Mouse (Mus musculus) intestine, postnatal 0 days (tissue): Measurements from ENCODE around the gene Cebpa. TPM values are rescaled to one million over a fixed set of nuclear protein-coding genes. Genes with fewer than 3 reads are reported as not detected.

Experiments used
- ATAC-seq: fragments of 200-750 bp; cut with Nextera tagmentation; 2 replicates; pipeline ENCODE4 v1.8.0; 2017; ENCODE audit warnings: mild to moderate bottlenecking, moderate TSS enrichment, moderate library complexity
- H3K27ac ChIP-seq: fragments of 300-500 bp; sonication (generic); 2 replicates; pipeline ENCODE4 v1.5.1; 2014; ENCODE audit warnings: mild to moderate bottlenecking, low read depth, low read length, moderate library complexity
- H3K27me3 ChIP-seq: fragments of 300-500 bp; sonication (generic); replicated peaks from 2 replicates; pipeline ENCODE4 v1.6.1; 2014; ENCODE audit warnings: low read length, mixed read lengths; ENCODE audit not compliant: control insufficient read depth, insufficient read depth
- H3K36me3 ChIP-seq: fragments of 300-500 bp; sonication (generic); 2 replicates; pipeline ENCODE4 v1.6.1; 2014; ENCODE audit warnings: mild to moderate bottlenecking, moderate library complexity; ENCODE audit not compliant: control insufficient read depth, insufficient read depth
- H3K4me1 ChIP-seq: fragments of 300-500 bp; sonication (generic); replicated peaks from 2 replicates; pipeline ENCODE4 v1.6.1; 2014; ENCODE audit warnings: antibody characterized with exemption, low read length, mixed read lengths; ENCODE audit not compliant: control insufficient read depth, insufficient read depth
- H3K4me2 ChIP-seq: fragments of 300-500 bp; sonication (generic); replicated peaks from 2 replicates; pipeline ENCODE4 v1.6.1; 2014; ENCODE audit warnings: low read depth, mild to moderate bottlenecking, moderate library complexity
- H3K4me3 ChIP-seq: fragments of 300-500 bp; sonication (generic); 2 replicates; pipeline ENCODE4 v1.5.1; 2014; ENCODE audit warnings: low read depth, low read length
- H3K9ac ChIP-seq: fragments of 300-500 bp; sonication (generic); 2 replicates; pipeline ENCODE4 v1.6.1; 2014; ENCODE audit warnings: mild to moderate bottlenecking, low read depth, low read length
- H3K9me3 ChIP-seq: fragments of 300-500 bp; sonication (generic); 2 replicates; pipeline ENCODE4 v1.6.1; 2016; ENCODE audit warnings: mixed run types; ENCODE audit not compliant: control insufficient read depth
- CTCF ChIP-seq: sonication (generic); IDR thresholded peaks from 2 replicates; pipeline ENCODE4 v1.5.1; 2016; ENCODE audit warnings: low read depth, mild to moderate bottlenecking, control low read depth, antibody characterized with exemption, moderate library complexity
- WGBS: fragments of 180-500 bp; shearing (Covaris S2); extraction: QIAGEN DNeasy Blood & Tissue Kit; methylation state at CpG from one replicate; pipeline ENCODE4 v1.1.7; 2014; 5-methylcytosine and 5-hydroxymethylcytosine counted together
- polyA plus RNA-seq: library from polyadenylated mRNA; unstranded; fragments of >200 nt; fragmentation: Nextera tagmentation; extraction: Ambion mirVana; gene quantifications from 2 replicates; pipeline ENCODE4 v1.2.1, GENCODE M21; 2015

Gene Cebpa
- polyA plus RNA-seq = 25.1 and 28.0 TPM in 2 replicates

DNA sequence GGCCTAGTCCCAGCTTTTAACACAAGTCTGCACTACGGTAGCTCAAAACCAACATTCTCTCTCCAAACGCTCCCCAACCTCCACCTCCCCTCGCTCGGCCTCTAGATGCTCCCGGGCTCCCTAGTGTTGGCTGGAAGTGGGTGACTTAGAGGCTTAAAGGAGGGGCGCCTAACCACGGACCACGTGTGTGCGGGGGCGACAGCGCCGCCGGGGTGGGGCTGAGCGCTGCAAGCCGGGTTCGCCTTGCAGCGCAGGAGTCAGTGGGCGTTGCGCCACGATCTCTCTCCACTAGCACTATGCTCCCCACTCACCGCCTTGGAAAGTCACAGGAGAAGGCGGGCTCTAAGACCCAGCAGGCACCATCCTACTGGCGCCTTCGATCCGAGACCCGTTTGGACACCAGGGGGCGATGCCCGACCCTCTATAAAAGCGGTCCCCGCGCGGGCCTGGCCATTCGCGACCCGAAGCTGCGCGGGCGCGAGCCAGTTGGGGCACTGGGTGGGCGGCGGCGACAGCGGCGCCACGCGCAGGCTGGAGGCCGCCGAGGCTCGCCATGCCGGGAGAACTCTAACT lies at the start of gene Cebpa:
Gene Cebpa, plus strand, starts transcription at position 453 of the 573 bp plus-strand sequence.
- H3K4me2 ChIP-seq = peak within 1 kb of the TSS; percentile 93
- H3K27me3 ChIP-seq = no peaks in the 10 kb centered on the region
- WGBS = under 1% methylated on average over 42 of the region's 50 CpGs
- TF ChIP-seq CTCF = peak; percentile 95
- peak within 1 kb of the TSS; percentile 79 for H3K4me3 ChIP-seq
- H3K9ac ChIP-seq = peak within 1 kb of the TSS; percentile 87
- ATAC-seq = peak; percentile 75
- H3K27ac ChIP-seq = peak within 1 kb of the TSS; percentile 96
- H3K4me1 ChIP-seq = no peaks in the 10 kb centered on the region
- no peaks in the 10 kb centered on the region for H3K9me3 ChIP-seq
- no peaks in the 10 kb centered on the region; the same call in 1 of the 2 replicates for H3K36me3 ChIP-seq

DNA sequence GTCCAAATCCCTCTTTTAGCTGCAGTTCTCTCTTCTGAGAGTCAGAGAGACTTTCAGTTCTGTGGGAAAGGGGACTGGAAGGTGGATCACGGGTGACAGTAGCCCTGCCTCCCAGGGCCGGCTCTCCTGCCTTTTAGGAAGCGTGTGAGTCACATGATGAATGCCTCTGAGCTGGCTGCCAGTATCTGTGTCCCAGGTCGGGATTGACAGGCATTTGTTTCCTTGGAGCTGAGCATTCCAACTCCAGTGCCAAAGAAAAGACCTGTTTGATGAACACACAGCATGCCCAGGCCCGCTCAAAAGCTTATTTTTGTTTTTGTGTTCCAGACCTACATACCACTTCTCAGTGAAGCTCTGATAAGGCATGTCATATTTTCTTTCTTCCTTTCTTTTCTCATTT lies 42.4 kb upstream of the Cebpa start:
- H3K27ac ChIP-seq = no peak overlapping the region

DNA sequence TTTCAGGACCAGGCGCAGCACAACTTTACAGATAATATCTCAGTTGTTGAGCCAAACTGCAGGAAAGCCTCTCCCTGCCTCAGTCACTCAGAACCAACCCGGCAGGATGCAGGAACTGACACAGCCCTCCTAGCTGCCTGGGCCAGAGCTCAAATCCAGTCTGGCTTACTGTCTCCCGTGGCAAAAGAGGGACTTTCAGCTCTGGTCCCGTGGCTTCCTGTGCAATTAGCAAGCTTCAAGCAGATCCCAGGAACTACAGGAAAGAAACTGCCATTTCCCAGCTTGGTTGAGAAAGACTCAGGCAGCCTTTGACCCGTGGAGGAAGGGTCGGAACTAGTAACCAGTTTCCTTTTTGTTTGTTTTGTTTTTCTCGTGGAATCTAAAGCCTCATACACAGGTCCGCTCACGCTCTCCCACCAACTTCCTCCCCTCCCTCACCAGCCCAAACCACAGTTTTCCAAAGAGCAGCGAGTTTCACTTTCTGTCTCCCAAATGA lies 38.2 kb upstream of the Cebpa start:
- 6% methylated on average over 10 of the region's 10 CpGs for WGBS
- Histone ChIP-seq H3K27ac (peak overlapping the region; percentile 96), H3K4me2 (peak overlapping the region; percentile 54), H3K4me3 (peak overlapping the region; percentile 9; the same call in 1 of the 2 replicates), H3K9ac (peak overlapping the region; percentile 32; the same call in 1 of the 2 replicates), H3K9me3 (no peaks in the 10 kb centered on the region), H3K27me3 (no peaks in the 10 kb centered on the region), H3K36me3 (no peaks in the 10 kb centered on the region), H3K4me1 (0 out of 2 replicates have a peak, but pooled peaks cover 4% of the 10 kb centered on the region)
- peak; percentile 24; the same call in 1 of the 2 replicates for TF ChIP-seq CTCF
- ATAC-seq = peak; percentile 85

More for the DNA sequence above, 42.4 kb upstream of the Cebpa start:
- Histone ChIP-seq H3K4me2 (no peak overlapping the region), H3K36me3 (no peaks in the 10 kb centered on the region), H3K27me3 (no peaks in the 10 kb centered on the region), H3K9me3 (no peaks in the 10 kb centered on the region), H3K4me3 (no peak overlapping the region), H3K4me1 (no peaks in the 10 kb centered on the region), H3K9ac (no peak overlapping the region)
- no peak for ATAC-seq
- WGBS = 45% methylated on average over 5 of the region's 5 CpGs
- no peak for TF ChIP-seq CTCF

- Histone ChIP-seq H3K4me2 (peak overlapping the region; percentile 54), H3K4me3 (0 out of 2 replicates have a peak overlapping the region, but pooled peaks have one; percentile 9), H3K27me3 (no peaks in the 10 kb centered on the region), H3K9ac (peak overlapping the region; percentile 32; the same call in 1 of the 2 replicates), H3K9me3 (no peaks in the 10 kb centered on the region), H3K36me3 (no peaks in the 10 kb centered on the region), H3K4me1 (0 out of 2 replicates have a peak, but pooled peaks cover 7% of the 10 kb centered on the region), H3K27ac (peak overlapping the region; percentile 96)
- ATAC-seq = peak; percentile 89
- WGBS = 51% methylated on average over 9 of the region's 9 CpGs
- no peak for TF ChIP-seq CTCF
Measured at GRCm38 (mm10) chr7:35081406-35082104, 37.5 kb upstream of the Cebpa start.

DNA sequence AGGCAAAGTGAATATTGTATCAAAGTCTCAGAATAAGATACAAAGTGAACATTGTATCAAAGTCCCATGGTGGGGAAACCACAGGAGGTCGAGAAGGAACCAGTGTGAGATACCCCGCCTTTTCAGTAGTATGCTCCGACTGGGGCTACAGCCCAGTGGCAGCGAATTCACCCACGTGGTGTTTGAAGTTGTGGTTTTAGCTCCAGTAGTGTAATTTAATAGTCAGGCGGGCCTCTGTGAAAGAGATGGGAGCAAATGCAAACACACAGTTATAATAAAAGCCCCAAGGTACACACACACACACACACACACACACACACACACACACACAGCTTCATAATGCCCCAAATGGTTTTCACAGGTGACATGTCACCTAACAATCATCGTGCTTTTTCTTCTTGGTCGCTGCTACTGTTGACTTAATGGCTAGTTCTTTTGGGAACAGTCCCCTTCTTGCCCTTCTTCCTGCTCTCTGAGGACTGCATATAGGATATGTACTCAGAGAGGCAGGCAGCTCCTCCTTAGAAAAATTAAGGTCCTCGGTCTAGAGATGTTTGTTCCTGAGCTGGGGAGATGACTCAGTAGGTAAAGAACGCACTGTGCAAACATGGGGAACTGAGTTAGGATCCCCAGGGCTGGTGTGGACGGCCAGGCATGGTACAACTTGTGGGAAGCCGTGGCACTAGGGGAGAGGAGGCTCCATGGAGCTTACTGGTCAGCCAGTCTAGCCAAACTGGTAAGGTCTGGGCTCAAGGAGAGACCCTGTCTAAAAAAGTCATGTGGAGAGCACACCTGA lies 34.3 kb upstream of the Cebpa start:
- Histone ChIP-seq H3K4me3 (no peak overlapping the region), H3K27ac (no peak overlapping the region), H3K9ac (no peak overlapping the region), H3K9me3 (no peaks in the 10 kb centered on the region), H3K4me2 (no peak overlapping the region), H3K36me3 (no peaks in the 10 kb centered on the region), H3K4me1 (0 out of 2 replicates have a peak, but pooled peaks cover 8% of the 10 kb centered on the region), H3K27me3 (no peaks in the 10 kb centered on the region)
- 49% methylated on average over 12 of the region's 12 CpGs for WGBS
- ATAC-seq = no peak
- TF ChIP-seq CTCF = no peak
